Mouse (Mus musculus): Measurements from ENCODE around the gene Eddm3b. TPM values are rescaled to one million over a fixed set of nuclear protein-coding genes. Genes with fewer than 3 reads are reported as not detected.
"Not testable (repeated sequence)": the region's sequence is repeated elsewhere in the genome, so short reads cannot be mapped to it uniquely, and the experiment has no call there.

Eddm3b gene
- polyA plus RNA-seq, 1 experiment from 2014 or later = not detected

DNA sequence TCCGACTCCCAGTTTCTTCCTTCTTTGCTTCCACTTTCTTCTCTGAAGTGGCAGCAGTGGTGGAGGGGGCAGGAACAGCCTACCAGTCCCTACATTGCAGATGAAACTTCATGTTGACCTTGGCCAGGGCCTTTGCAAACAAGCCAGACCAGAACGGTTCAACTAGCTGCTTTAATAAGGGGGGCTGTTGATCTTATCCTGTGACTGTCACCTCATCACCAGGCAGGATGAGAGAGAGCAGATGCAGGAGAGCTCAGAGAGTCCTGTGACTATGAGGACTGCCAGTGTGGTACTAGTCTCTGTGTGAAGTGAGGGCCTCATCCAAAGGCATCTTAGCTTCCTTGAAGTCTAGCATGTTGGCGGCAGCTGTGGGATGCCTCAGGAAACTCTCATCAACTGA is 33.8 kb downstream of the Eddm3b start:
- H3K36me3 ChIP-seq (replicated peaks; ENCODE audit: control insufficient read depth, insufficient read depth) = no peaks in the 10 kb centered on the region
- no peaks in the 10 kb centered on the region for H3K4me1 ChIP-seq (replicated peaks; ENCODE audit: control insufficient read depth, insufficient read depth, low read length)
- H3K27ac ChIP-seq = no peak overlapping the region
- WGBS = 62% methylated on average over 3 of the region's 3 CpGs
- no peak overlapping the region for H3K4me2 ChIP-seq (replicated peaks)
- H3K9me3 ChIP-seq (ENCODE audit: control insufficient read depth, low read length) = no peaks in the 10 kb centered on the region
- H3K9ac ChIP-seq = no peak overlapping the region
- H3K4me3 ChIP-seq (replicated peaks; ENCODE audit: low read length) = no peak overlapping the region
- DNase-seq (ENCODE audit: low spot score) = no peak
- H3K27me3 ChIP-seq (ENCODE audit: control insufficient read depth, insufficient read depth, low read length) = no peaks in the 10 kb centered on the region
- ATAC-seq (ENCODE audit: low FRiP score) = no peak

DNA sequence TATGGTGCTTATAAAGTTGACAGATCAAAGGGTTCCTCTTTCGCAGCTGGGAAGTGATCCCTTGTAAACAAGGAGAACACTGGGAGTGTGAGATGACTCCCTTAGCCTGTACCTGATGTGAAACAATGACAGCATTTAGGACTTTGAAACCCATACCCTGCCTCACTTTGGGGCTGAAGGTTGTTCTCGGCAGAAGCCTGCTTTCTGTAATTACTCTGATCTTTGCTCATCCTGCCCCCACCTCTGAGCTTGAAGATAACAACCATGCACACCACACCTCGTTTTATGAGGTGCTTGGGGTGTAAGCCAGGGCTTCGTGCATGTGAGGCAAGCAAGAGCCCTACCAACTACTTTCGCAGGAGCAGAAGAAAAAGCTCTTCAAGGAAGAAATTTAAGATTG is 34.9 kb downstream of the Eddm3b start:
- no peaks in the 10 kb centered on the region for H3K36me3 ChIP-seq (replicated peaks; ENCODE audit: control insufficient read depth, insufficient read depth)
- no peak overlapping the region for H3K4me2 ChIP-seq (replicated peaks)
- no peaks in the 10 kb centered on the region for H3K9me3 ChIP-seq (ENCODE audit: control insufficient read depth, low read length)
- no peaks in the 10 kb centered on the region for H3K27me3 ChIP-seq (ENCODE audit: control insufficient read depth, insufficient read depth, low read length)
- H3K4me3 ChIP-seq (replicated peaks; ENCODE audit: low read length) = no peak overlapping the region
- no peak for ATAC-seq (ENCODE audit: low FRiP score)
- H3K9ac ChIP-seq = no peak overlapping the region
- no peak for DNase-seq (ENCODE audit: low spot score)
- H3K4me1 ChIP-seq (replicated peaks; ENCODE audit: control insufficient read depth, insufficient read depth, low read length) = no peaks in the 10 kb centered on the region
- no peak overlapping the region for H3K27ac ChIP-seq
- 77% methylated on average over 5 of the region's 5 CpGs for WGBS

- Histone ChIP-seq H3K4me3 (replicated peaks; ENCODE audit: low read length) (no peak overlapping the region), H3K4me1 (replicated peaks; ENCODE audit: control insufficient read depth, insufficient read depth, low read length) (no peaks in the 10 kb centered on the region), H3K4me2 (replicated peaks) (no peak overlapping the region), H3K9me3 (ENCODE audit: control insufficient read depth, low read length) (no peaks in the 10 kb centered on the region), H3K27ac (no peak overlapping the region), H3K9ac (no peak overlapping the region), H3K27me3 (ENCODE audit: control insufficient read depth, insufficient read depth, low read length) (no peaks in the 10 kb centered on the region), H3K36me3 (replicated peaks; ENCODE audit: control insufficient read depth, insufficient read depth) (no peaks in the 10 kb centered on the region)
- DNase-seq (ENCODE audit: low spot score) = no peak
- 95% methylated on average over 3 of the region's 3 CpGs for WGBS
- ATAC-seq (ENCODE audit: low FRiP score) = no peak
These were observed 36.1 kb downstream of the Eddm3b start for GRCm38 (mm10) chr14:51150206-51150831.

DNA sequence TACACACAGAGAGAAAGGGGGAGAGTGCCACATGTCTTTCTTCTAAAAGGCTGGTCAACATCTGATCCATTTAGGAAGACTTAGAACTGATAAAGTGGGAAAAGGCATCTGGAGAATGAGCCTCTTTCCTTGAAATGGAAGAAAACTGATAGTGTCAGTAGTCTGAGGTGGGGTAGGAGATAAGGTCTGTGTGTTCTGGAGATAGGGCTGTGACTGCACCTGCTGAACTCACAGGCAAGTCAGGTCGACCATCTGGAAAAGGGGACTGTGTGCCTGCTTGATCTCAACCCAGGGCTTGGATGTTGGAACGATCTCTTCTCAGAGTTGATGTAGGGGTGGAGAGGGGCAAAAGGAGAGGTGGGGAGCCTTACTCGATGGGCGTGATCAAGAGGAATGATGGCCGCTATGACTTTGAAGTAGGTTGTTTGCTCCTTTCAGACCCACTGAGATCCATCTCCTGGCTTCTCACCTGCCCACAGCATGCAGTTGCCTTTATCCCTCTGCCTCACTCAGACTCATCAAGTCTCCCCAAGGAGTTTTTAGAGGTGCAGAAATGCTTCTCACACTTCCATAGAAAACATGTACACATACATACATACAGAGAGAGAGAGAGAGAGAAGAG is 38.1 kb downstream of the Eddm3b start:
- Histone ChIP-seq H3K36me3 (replicated peaks; ENCODE audit: control insufficient read depth, insufficient read depth) (no peaks in the 10 kb centered on the region), H3K4me3 (replicated peaks; ENCODE audit: low read length) (no peak overlapping the region), H3K9ac (no peak overlapping the region), H3K27me3 (ENCODE audit: control insufficient read depth, insufficient read depth, low read length) (no peaks in the 10 kb centered on the region), H3K4me1 (replicated peaks; ENCODE audit: control insufficient read depth, insufficient read depth, low read length) (no peaks in the 10 kb centered on the region), H3K4me2 (replicated peaks) (no peak overlapping the region), H3K27ac (no peak overlapping the region), H3K9me3 (ENCODE audit: control insufficient read depth, low read length) (no peaks in the 10 kb centered on the region)
- 91% methylated on average over 5 of the region's 5 CpGs for whole genome bisulfite sequencing
- ATAC-seq (ENCODE audit: low FRiP score) (no peak), DNase-seq (ENCODE audit: low spot score) (no peak)

DNA sequence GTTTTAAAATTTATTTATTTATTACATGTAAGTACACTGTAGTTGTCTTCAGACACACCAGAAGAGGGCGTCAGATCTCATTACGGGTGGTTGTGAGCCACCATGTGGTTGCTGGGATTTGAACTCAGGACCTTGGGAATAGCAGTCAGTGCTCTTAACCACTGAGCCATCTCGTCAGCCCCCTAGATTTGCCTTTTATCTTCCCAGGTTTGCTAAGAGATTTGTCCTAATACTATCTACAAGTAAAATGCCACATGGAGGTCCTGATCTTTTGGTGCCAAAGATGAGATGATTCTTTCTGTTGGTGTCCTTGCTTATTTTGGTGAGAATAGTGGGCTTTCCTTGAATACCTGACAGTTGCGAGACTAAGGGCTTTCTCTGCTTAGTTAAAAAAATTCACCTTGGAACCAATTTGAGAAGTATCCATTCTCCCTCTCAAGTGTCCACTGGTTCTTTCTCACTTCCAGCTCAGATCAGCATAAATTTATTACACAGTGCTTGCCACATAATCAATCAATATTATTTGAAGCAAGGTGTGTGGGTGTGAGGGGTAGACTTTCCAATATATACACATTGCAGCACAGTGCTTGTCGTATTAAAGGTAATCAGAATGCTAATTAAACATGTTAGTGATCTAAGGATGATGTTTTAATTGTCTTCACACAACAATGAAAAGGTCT is 42.0 kb downstream of the Eddm3b start:
- no peaks in the 10 kb centered on the region for H3K27me3 ChIP-seq (ENCODE audit: control insufficient read depth, insufficient read depth, low read length)
- H3K9me3 ChIP-seq (ENCODE audit: control insufficient read depth, low read length) = no peaks in the 10 kb centered on the region
- H3K4me2 ChIP-seq (replicated peaks) = no peak overlapping the region
- no peaks in the 10 kb centered on the region for H3K4me1 ChIP-seq (replicated peaks; ENCODE audit: control insufficient read depth, insufficient read depth, low read length)
- H3K4me3 ChIP-seq (replicated peaks; ENCODE audit: low read length) = no peak overlapping the region
- H3K9ac ChIP-seq = no peak overlapping the region
- no peaks in the 10 kb centered on the region for H3K36me3 ChIP-seq (replicated peaks; ENCODE audit: control insufficient read depth, insufficient read depth)
- ATAC-seq (ENCODE audit: low FRiP score) (no peak), DNase-seq (ENCODE audit: low spot score) (no peak)
- no peak overlapping the region for H3K27ac ChIP-seq
- 88% methylated on average over 5 of the region's 5 CpGs for WGBS

- Histone ChIP-seq H3K36me3 (replicated peaks; ENCODE audit: control insufficient read depth, insufficient read depth) (no peaks in the 10 kb centered on the region), H3K4me2 (replicated peaks) (no peak overlapping the region), H3K9ac (no peak overlapping the region), H3K27ac (no peak overlapping the region), H3K4me3 (replicated peaks; ENCODE audit: low read length) (no peak overlapping the region), H3K27me3 (ENCODE audit: control insufficient read depth, insufficient read depth, low read length) (no peaks in the 10 kb centered on the region), H3K9me3 (ENCODE audit: control insufficient read depth, low read length) (no peaks in the 10 kb centered on the region), H3K4me1 (replicated peaks; ENCODE audit: control insufficient read depth, insufficient read depth, low read length) (no peaks in the 10 kb centered on the region)
- DNase-seq (ENCODE audit: low spot score) (no peak), ATAC-seq (ENCODE audit: low FRiP score) (no peak)
- 64% methylated on average over 4 of the region's 4 CpGs for WGBS
These were observed 42.5 kb downstream of the Eddm3b start for GRCm38 (mm10) chr14:51156736-51157068.

- H3K4me1 ChIP-seq (replicated peaks; ENCODE audit: control insufficient read depth, insufficient read depth, low read length) = no peaks in the 10 kb centered on the region
- H3K9ac ChIP-seq = no peak overlapping the region
- no peaks in the 10 kb centered on the region for H3K36me3 ChIP-seq (replicated peaks; ENCODE audit: control insufficient read depth, insufficient read depth)
- DNase-seq (ENCODE audit: low spot score) (no peak), ATAC-seq (ENCODE audit: low FRiP score) (no peak)
- H3K4me2 ChIP-seq (replicated peaks) = no peak overlapping the region
- H3K27ac ChIP-seq = no peak overlapping the region
- H3K4me3 ChIP-seq (replicated peaks; ENCODE audit: low read length) = no peak overlapping the region
- H3K27me3 ChIP-seq (ENCODE audit: control insufficient read depth, insufficient read depth, low read length) = no peaks in the 10 kb centered on the region
- H3K9me3 ChIP-seq (ENCODE audit: control insufficient read depth, low read length) = no peaks in the 10 kb centered on the region
- 96% methylated on average over 1 of the region's 1 CpGs for WGBS
These were observed 42.8 kb downstream of the Eddm3b start for GRCm38 (mm10) chr14:51157072-51157471.

DNA sequence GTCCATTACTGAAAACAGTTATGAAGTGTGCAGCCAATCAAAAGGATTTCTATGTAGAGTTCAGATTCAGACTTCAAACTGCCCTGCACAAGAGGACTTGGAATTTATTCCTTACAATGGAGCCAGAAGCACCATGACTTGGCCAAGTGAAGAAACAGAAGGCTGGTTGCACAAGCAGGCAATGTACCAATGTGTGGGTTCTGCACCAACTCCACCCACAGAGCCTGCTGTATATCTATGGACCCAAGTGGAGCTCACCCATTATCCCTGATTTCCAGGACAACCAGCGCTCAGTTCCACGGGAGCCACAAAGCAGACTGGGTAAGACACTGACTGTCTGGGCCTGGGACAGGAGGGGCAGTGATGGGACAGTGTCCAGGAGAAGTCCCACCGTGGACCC is 47.8 kb downstream of the Eddm3b start, which contains the start of gene Rnase2b:
Gene Rnase2b (plus strand): TSS at position 285 of the 400 bp plus-strand sequence.
- H3K4me3 ChIP-seq (replicated peaks; ENCODE audit: low read length); ATAC-seq (ENCODE audit: low FRiP score); H3K27me3 ChIP-seq (ENCODE audit: control insufficient read depth, insufficient read depth, low read length); DNase-seq (ENCODE audit: low spot score); H3K9ac ChIP-seq; H3K9me3 ChIP-seq (ENCODE audit: control insufficient read depth, low read length); H3K4me2 ChIP-seq (replicated peaks); H3K4me1 ChIP-seq (replicated peaks; ENCODE audit: control insufficient read depth, insufficient read depth, low read length); H3K27ac ChIP-seq; H3K36me3 ChIP-seq (replicated peaks; ENCODE audit: control insufficient read depth, insufficient read depth): not testable (repeated sequence)
- 91% methylated on average over 3 of the region's 3 CpGs for WGBS

- H3K9ac ChIP-seq; ATAC-seq (ENCODE audit: low FRiP score); H3K9me3 ChIP-seq (ENCODE audit: control insufficient read depth, low read length); H3K36me3 ChIP-seq (replicated peaks; ENCODE audit: control insufficient read depth, insufficient read depth); H3K4me1 ChIP-seq (replicated peaks; ENCODE audit: control insufficient read depth, insufficient read depth, low read length); H3K4me3 ChIP-seq (replicated peaks; ENCODE audit: low read length); DNase-seq (ENCODE audit: low spot score); H3K27me3 ChIP-seq (ENCODE audit: control insufficient read depth, insufficient read depth, low read length); H3K4me2 ChIP-seq (replicated peaks); H3K27ac ChIP-seq: not testable (repeated sequence)
- WGBS = 92% methylated on average over 6 of the region's 6 CpGs
These were observed 49.1 kb downstream of the Eddm3b start for GRCm38 (mm10) chr14:51163323-51163722.
